Mouse (Mus musculus): ENCODE measurements around the gene Lsp1. TPM values are rescaled to one million over a fixed set of nuclear protein-coding genes. Genes with fewer than 3 reads are reported as not detected.

Lsp1 gene
- polyA plus RNA-seq, 1 experiment: 48.0 TPM

GRCm38 (mm10) chr7:142542771-142543303, 82.2 kb downstream of the Lsp1 start:
- Histone ChIP-seq H3K27me3 (ENCODE audit: control insufficient read depth, insufficient read depth, low read length) (no peaks in the 10 kb centered on the region), H3K27ac (ENCODE audit: insufficient read depth, low read depth, low read length) (no peak overlapping the region), H3K4me1 (ENCODE audit: control insufficient read depth, insufficient read depth, insufficient read length, low read length) (peaks cover 5% of the 10 kb centered on the region; the same call in 1 of the 2 replicates), H3K4me3 (ENCODE audit: low read depth, low read length) (no peak overlapping the region), H3K36me3 (ENCODE audit: control insufficient read depth, insufficient read depth, low read length) (peaks cover 2% of the 10 kb centered on the region)
- no peak for TF ChIP-seq CTCF (IDR thresholded peaks at IDR 0.05; ENCODE audit: extremely low read depth, insufficient read length, insufficient replicate concordance, low read depth, low read length)
- no peak for TF ChIP-seq POLR2A (IDR thresholded peaks at IDR 0.05; ENCODE audit: low read depth, low read length)
- 84% methylated on average over 11 of the region's 11 CpGs for WGBS

Other genes with a start within 250 kb of the Lsp1 start
- 0.20 TPM in 1 of 2 replicates, not detected in the other for gene Gm7579, start 248.9 kb upstream of the Lsp1 start, polyA plus RNA-seq (2012; rRNA removed)
- 0.65 TPM in 1 of 2 replicates, not detected in the other for gene Krtap5-5, start 230.8 kb upstream of the Lsp1 start, polyA plus RNA-seq (2012; rRNA removed)
- gene Gm40460, start 219.7 kb upstream of the Lsp1 start, polyA plus RNA-seq (2012; rRNA removed): not detected in 2 replicates
- not detected in 2 replicates for gene Gm2431, start 202.5 kb upstream of the Lsp1 start, polyA plus RNA-seq (2012; rRNA removed)
- not detected in 2 replicates for gene Gm4559, start 186.4 kb upstream of the Lsp1 start, polyA plus RNA-seq (2012; rRNA removed)
- not detected in 2 replicates for gene Krtap5-1, start 163.7 kb upstream of the Lsp1 start, polyA plus RNA-seq (2012; rRNA removed)
- not detected in 2 replicates for gene Krtap5-4, start 157.3 kb upstream of the Lsp1 start, polyA plus RNA-seq (2012; rRNA removed)
- gene Ifitm10, start 87.1 kb upstream of the Lsp1 start, polyA plus RNA-seq (2012; rRNA removed): 1.5 and 3.2 TPM in 2 replicates
- 0.42 TPM in 1 of 2 replicates, not detected in the other for gene Gm49369, start 78.1 kb upstream of the Lsp1 start, polyA plus RNA-seq (2012; rRNA removed)
- gene Ctsd, start 72.8 kb upstream of the Lsp1 start, polyA plus RNA-seq (2012; rRNA removed): 174 and 253 TPM in 2 replicates
- gene Syt8, start 26.0 kb upstream of the Lsp1 start, polyA plus RNA-seq (2012; rRNA removed): 1.4 and 66.8 TPM in 2 replicates
- gene Tnni2, start 19.0 kb upstream of the Lsp1 start, polyA plus RNA-seq (2012; rRNA removed): 0.35 and 2.9 TPM in 2 replicates
- 0.10 TPM in 1 of 2 replicates, not detected in the other for gene Tnnt3, start 38.0 kb downstream of the Lsp1 start, polyA plus RNA-seq (2012; rRNA removed)
- 4.8 and 10.5 TPM in 2 replicates for gene Mrpl23, start 71.9 kb downstream of the Lsp1 start, polyA plus RNA-seq (2012; rRNA removed)
- 9.0 and 71.0 TPM in 2 replicates for gene Igf2, start 206.0 kb downstream of the Lsp1 start, polyA plus RNA-seq (2012; rRNA removed)
- gene Gm49394, start 209.1 kb downstream of the Lsp1 start, polyA plus RNA-seq (2012; rRNA removed): 0.30 TPM in 1 of 2 replicates, not detected in the other

Data from small intestine, adult 2 months (tissue).